Mouse (Mus musculus) B cell, adult (primary cell): ENCODE results near the gene Tubb4b. TPM values are rescaled to one million over a fixed set of nuclear protein-coding genes. Genes with fewer than 3 reads are reported as not detected.

Experiments used
- total RNA-seq: library from RNA; stranded (reverse); gene quantifications from 4 replicates; pipeline ENCODE4 v1.2.4, GENCODE M21; 2023; ENCODE audit not compliant: inconsistent age

Gene Tubb4b
- 114 to 127 TPM (median 119 TPM) in 4 replicates for total RNA-seq

GRCm38 (mm10) chr2:25224492-25224765, at the start of gene Tubb4b:
Gene Tubb4b (minus strand): TSS chr2:25224702.

GRCm38 (mm10) chr2:25271827-25272511, 47.5 kb upstream of the Tubb4b start, which contains the start of the genes Ssna1 and Anapc2:
Gene Ssna1 (minus strand): TSS chr2:25272438.
Gene Anapc2 (plus strand): TSS chr2:25272478.

GRCm38 (mm10) chr2:25262291-25262767, 37.8 kb upstream of the Tubb4b start, which contains the start of gene Tprn:
Gene Tprn (plus strand): TSS chr2:25262618.

GRCm38 (mm10) chr2:25255284-25255779, 30.8 kb upstream of the Tubb4b start, which contains the start of gene Tmem203:
Gene Tmem203 (plus strand): TSS chr2:25255439.

GRCm38 (mm10) chr2:25246183-25247072, 21.9 kb upstream of the Tubb4b start, which contains the start of gene AL732309.1:
Gene AL732309.1 (minus strand): TSS chr2:25246863.

GRCm38 (mm10) chr2:25242101-25242506, 17.6 kb upstream of the Tubb4b start, which contains the start of the genes Rnf208 and Cysrt1:
Gene Rnf208 (plus strand): TSS chr2:25242255.
Gene Cysrt1 (minus strand): TSS chr2:25242452.

GRCm38 (mm10) chr2:25236614-25237013, 12.1 kb upstream of the Tubb4b start, which contains the start of gene Rnf224:
Gene Rnf224 (minus strand): TSS chr2:25236787.

GRCm38 (mm10) chr2:25234050-25234449, 9.5 kb upstream of the Tubb4b start, which contains the start of gene Slc34a3:
Gene Slc34a3 (minus strand): TSS chr2:25234364.

GRCm38 (mm10) chr2:25218445-25218844, 6.1 kb downstream of the Tubb4b start, which contains the start of gene Fam166a:
Gene Fam166a (plus strand): TSS chr2:25218745.

GRCm38 (mm10) chr2:25214444-25214843, 10.1 kb downstream of the Tubb4b start, which contains the start of gene Stpg3:
Gene Stpg3 (minus strand): TSS chr2:25214637.

GRCm38 (mm10) chr2:25211121-25211670, 13.3 kb downstream of the Tubb4b start, which contains the start of gene Nelfb:
Gene Nelfb (minus strand): TSS chr2:25211489.

GRCm38 (mm10) chr2:25196172-25196954, 28.1 kb downstream of the Tubb4b start, which contains the start of gene Tor4a:
Gene Tor4a (minus strand): TSS chr2:25196886.

GRCm38 (mm10) chr2:25180478-25180903, 44.0 kb downstream of the Tubb4b start, which contains the start of gene Nrarp:
Gene Nrarp (plus strand): TSS chr2:25180758.

Other genes starting within 250 kb of the Tubb4b start
- 19.6 to 23.9 TPM (median 21.2 TPM) in 4 replicates for gene Mrpl41, start 249.6 kb downstream of the Tubb4b start, total RNA-seq
- 117 to 130 TPM (median 125 TPM) in 4 replicates for gene Pnpla7, start 248.7 kb downstream of the Tubb4b start, total RNA-seq
- 39.7 to 51.9 TPM (median 44.9 TPM) in 4 replicates for gene Nsmf, start 170.3 kb downstream of the Tubb4b start, total RNA-seq
- not detected in 4 replicates for gene Entpd8, start 144.4 kb downstream of the Tubb4b start, total RNA-seq
- not detected in 4 replicates for gene Noxa1, start 129.6 kb downstream of the Tubb4b start, total RNA-seq
- 5.3 to 6.8 TPM (median 6.0 TPM) in 4 replicates for gene Nrarp, start 43.9 kb downstream of the Tubb4b start, total RNA-seq
- gene Tor4a, start 27.8 kb downstream of the Tubb4b start, total RNA-seq = 28.8 to 32.8 TPM (median 31.4 TPM) in 4 replicates
- 71.2 to 97.5 TPM (median 84.8 TPM) in 4 replicates for gene Nelfb, start 13.2 kb downstream of the Tubb4b start, total RNA-seq
- gene Stpg3, start 10.1 kb downstream of the Tubb4b start, total RNA-seq = not detected in 4 replicates
- not detected in 4 replicates for gene Fam166a, start 6.0 kb downstream of the Tubb4b start, total RNA-seq
- not detected in 4 replicates for gene Slc34a3, start 9.7 kb upstream of the Tubb4b start, total RNA-seq
- not detected in 4 replicates for gene Rnf224, start 12.1 kb upstream of the Tubb4b start, total RNA-seq
- 0.51 TPM in 1 of 4 replicates, not detected in the others for gene Rnf208, start 17.6 kb upstream of the Tubb4b start, total RNA-seq
- gene Cysrt1, start 17.8 kb upstream of the Tubb4b start, total RNA-seq = not detected in 4 replicates
- gene AL732309.1, start 22.2 kb upstream of the Tubb4b start, total RNA-seq = 6.2 to 11.8 TPM (median 9.7 TPM) in 4 replicates
- gene Tmem203, start 30.7 kb upstream of the Tubb4b start, total RNA-seq = 17.0 to 23.1 TPM (median 22.3 TPM) in 4 replicates
- gene Tprn, start 37.9 kb upstream of the Tubb4b start, total RNA-seq = 11.7 to 16.8 TPM (median 12.7 TPM) in 4 replicates
- 36.2 to 41.2 TPM (median 39.2 TPM) in 4 replicates for gene Ssna1, start 47.7 kb upstream of the Tubb4b start, total RNA-seq
- gene Anapc2, start 47.8 kb upstream of the Tubb4b start, total RNA-seq = 99.6 to 125 TPM (median 108 TPM) in 4 replicates
- gene Tmem210, start 63.4 kb upstream of the Tubb4b start, total RNA-seq = not detected in 4 replicates
- gene Lrrc26, start 65.2 kb upstream of the Tubb4b start, total RNA-seq = not detected in 4 replicates
- not detected in 4 replicates for gene Grin1, start 94.5 kb upstream of the Tubb4b start, total RNA-seq
- 38.3 to 49.0 TPM (median 42.3 TPM) in 4 replicates for gene Man1b1, start 107.6 kb upstream of the Tubb4b start, total RNA-seq
- gene Dpp7, start 131.7 kb upstream of the Tubb4b start, total RNA-seq = 34.8 to 44.7 TPM (median 42.3 TPM) in 4 replicates
- gene Uap1l1, start 141.0 kb upstream of the Tubb4b start, total RNA-seq = 29.6 to 32.3 TPM (median 30.7 TPM) in 4 replicates
- gene Sapcd2, start 147.6 kb upstream of the Tubb4b start, total RNA-seq = 0.94 to 1.4 TPM (median 1.1 TPM) in 4 replicates
- gene Entpd2, start 171.2 kb upstream of the Tubb4b start, total RNA-seq = not detected in 4 replicates
- not detected in 4 replicates for gene Npdc1, start 174.6 kb upstream of the Tubb4b start, total RNA-seq
- 0.24 TPM in 1 of 4 replicates, not detected in the others for gene Fut7, start 198.6 kb upstream of the Tubb4b start, total RNA-seq
- 36.8 to 44.5 TPM (median 42.0 TPM) in 4 replicates for gene Abca2, start 204.0 kb upstream of the Tubb4b start, total RNA-seq
- 0.80 TPM in 1 of 4 replicates, not detected in the others for gene Clic3, start 232.1 kb upstream of the Tubb4b start, total RNA-seq
- 111 to 124 TPM (median 114 TPM) in 4 replicates for gene Paxx, start 236.4 kb upstream of the Tubb4b start, total RNA-seq
- not detected in 4 replicates for gene Ptgds, start 245.3 kb upstream of the Tubb4b start, total RNA-seq